Mouse (Mus musculus): ENCODE measurements around the gene 1700003E16Rik. TPM values are rescaled to one million over a fixed set of nuclear protein-coding genes. Genes with fewer than 3 reads are reported as not detected.

Gene 1700003E16Rik
- polyA plus RNA-seq, 1 experiment from 2014 or later = 0.96 TPM

GRCm38 (mm10) chr6:83211526-83211925 is 55.3 kb downstream of the 1700003E16Rik start:
- H3K9me3 ChIP-seq (ENCODE audit: low read depth, low read length) = no peaks in the 10 kb centered on the region
- H3K4me1 ChIP-seq (ENCODE audit: insufficient read depth) = no peaks in the 10 kb centered on the region
- H3K27me3 ChIP-seq (ENCODE audit: insufficient read depth, low read length) = no peaks in the 10 kb centered on the region
- DNase-seq = no peak
- H3K4me2 ChIP-seq = no peak overlapping the region
- no peaks in the 10 kb centered on the region for H3K36me3 ChIP-seq (ENCODE audit: insufficient read depth)
- TF ChIP-seq CTCF (IDR thresholded peaks at IDR 0.05; ENCODE audit: low read depth) = no peak
- 12% methylated on average over 5 of the region's 5 CpGs for WGBS
- no peak overlapping the region for H3K9ac ChIP-seq
- ATAC-seq (ENCODE audit: insufficient read depth) = no peak
- no peak overlapping the region for H3K27ac ChIP-seq (ENCODE audit: low read depth)
- H3K4me3 ChIP-seq (ENCODE audit: low read depth, low read length) = no peak overlapping the region

Other genes starting within 250 kb of the 1700003E16Rik start
- gene Sema4f, start 216.6 kb upstream of the 1700003E16Rik start, polyA plus RNA-seq (2014; fragmentation: Nextera tagmentation; extraction: Ambion mirVana) = 8.5 and 10.0 TPM in 2 replicates
- 1.1 TPM in 2 replicates for gene M1ap, start 209.5 kb upstream of the 1700003E16Rik start, polyA plus RNA-seq (2014; fragmentation: Nextera tagmentation; extraction: Ambion mirVana)
- 11.9 and 12.0 TPM in 2 replicates for gene Dok1, start 122.9 kb upstream of the 1700003E16Rik start, polyA plus RNA-seq (2014; fragmentation: Nextera tagmentation; extraction: Ambion mirVana)
- 19.5 and 19.8 TPM in 2 replicates for gene Loxl3, start 122.2 kb upstream of the 1700003E16Rik start, polyA plus RNA-seq (2014; fragmentation: Nextera tagmentation; extraction: Ambion mirVana)
- 134 and 144 TPM in 2 replicates for gene Aup1, start 101.9 kb upstream of the 1700003E16Rik start, polyA plus RNA-seq (2014; fragmentation: Nextera tagmentation; extraction: Ambion mirVana)
- gene Htra2, start 101.1 kb upstream of the 1700003E16Rik start, polyA plus RNA-seq (2014; fragmentation: Nextera tagmentation; extraction: Ambion mirVana) = 44.0 and 45.0 TPM in 2 replicates
- gene Dqx1, start 98.6 kb upstream of the 1700003E16Rik start, polyA plus RNA-seq (2014; fragmentation: Nextera tagmentation; extraction: Ambion mirVana) = 0.62 and 1.3 TPM in 2 replicates
- gene Tlx2, start 86.1 kb upstream of the 1700003E16Rik start, polyA plus RNA-seq (2014; fragmentation: Nextera tagmentation; extraction: Ambion mirVana) = 0.25 and 0.95 TPM in 2 replicates
- 28.5 and 29.9 TPM in 2 replicates for gene Pcgf1, start 78.5 kb upstream of the 1700003E16Rik start, polyA plus RNA-seq (2014; fragmentation: Nextera tagmentation; extraction: Ambion mirVana)
- gene Lbx2, start 70.0 kb upstream of the 1700003E16Rik start, polyA plus RNA-seq (2014; fragmentation: Nextera tagmentation; extraction: Ambion mirVana) = 0.84 and 0.89 TPM in 2 replicates
- gene Ccdc142, start 54.8 kb upstream of the 1700003E16Rik start, polyA plus RNA-seq (2014; fragmentation: Nextera tagmentation; extraction: Ambion mirVana) = 2.6 and 3.0 TPM in 2 replicates
- 2.3 and 2.9 TPM in 2 replicates for gene Gm42688, start 54.8 kb upstream of the 1700003E16Rik start, polyA plus RNA-seq (2014; fragmentation: Nextera tagmentation; extraction: Ambion mirVana)
- 134 TPM in 2 replicates for gene Mrpl53, start 47.4 kb upstream of the 1700003E16Rik start, polyA plus RNA-seq (2014; fragmentation: Nextera tagmentation; extraction: Ambion mirVana)
- 53.7 and 66.6 TPM in 2 replicates for gene Mogs, start 40.9 kb upstream of the 1700003E16Rik start, polyA plus RNA-seq (2014; fragmentation: Nextera tagmentation; extraction: Ambion mirVana)
- gene Wbp1, start 34.8 kb upstream of the 1700003E16Rik start, polyA plus RNA-seq (2014; fragmentation: Nextera tagmentation; extraction: Ambion mirVana) = 86.0 and 91.5 TPM in 2 replicates
- gene Ino80b, start 31.0 kb upstream of the 1700003E16Rik start, polyA plus RNA-seq (2014; fragmentation: Nextera tagmentation; extraction: Ambion mirVana) = 12.7 and 13.3 TPM in 2 replicates
- gene Rtkn, start 20.9 kb upstream of the 1700003E16Rik start, polyA plus RNA-seq (2014; fragmentation: Nextera tagmentation; extraction: Ambion mirVana) = 22.7 and 26.7 TPM in 2 replicates
- 5.6 and 8.5 TPM in 2 replicates for gene Wdr54, start within 50 bp of the 1700003E16Rik start, polyA plus RNA-seq (2014; fragmentation: Nextera tagmentation; extraction: Ambion mirVana)
- gene Dctn1, start 9.5 kb downstream of the 1700003E16Rik start, polyA plus RNA-seq (2014; fragmentation: Nextera tagmentation; extraction: Ambion mirVana) = 91.6 and 94.1 TPM in 2 replicates
- gene Slc4a5, start 63.4 kb downstream of the 1700003E16Rik start, polyA plus RNA-seq (2014; fragmentation: Nextera tagmentation; extraction: Ambion mirVana) = 0.61 and 0.64 TPM in 2 replicates
- gene Mthfd2, start 169.5 kb downstream of the 1700003E16Rik start, polyA plus RNA-seq (2014; fragmentation: Nextera tagmentation; extraction: Ambion mirVana) = 41.6 and 47.3 TPM in 2 replicates
- gene Mob1a, start 169.6 kb downstream of the 1700003E16Rik start, polyA plus RNA-seq (2014; fragmentation: Nextera tagmentation; extraction: Ambion mirVana) = 93.1 and 93.6 TPM in 2 replicates
- gene Bola3, start 192.7 kb downstream of the 1700003E16Rik start, polyA plus RNA-seq (2014; fragmentation: Nextera tagmentation; extraction: Ambion mirVana) = 144 and 151 TPM in 2 replicates

Measured in lung, embryonic 14.5 days (tissue).